Mouse (Mus musculus) forebrain, embryonic 13.5 days (tissue): ENCODE data around the gene Stard5. TPM values are rescaled to one million over a fixed set of nuclear protein-coding genes. Genes with fewer than 3 reads are reported as not detected.

ENCODE experiments used
- ATAC-seq: fragments of 200-750 bp; cut with Nextera tagmentation; 2 replicates; pipeline ENCODE4 v1.8.0; 2017
- H3K27ac ChIP-seq: fragments of 300-500 bp; sonication (generic); 2 replicates; pipeline ENCODE4 v1.5.1; 2015; ENCODE audit warnings: inconsistent platforms, mild to moderate bottlenecking, moderate library complexity
- H3K27me3 ChIP-seq: fragments of 300-500 bp; sonication (generic); 2 replicates; pipeline ENCODE4 v1.6.1; 2015; ENCODE audit warnings: mild to moderate bottlenecking, inconsistent platforms
- H3K36me3 ChIP-seq: fragments of 300-500 bp; sonication (generic); 2 replicates; pipeline ENCODE4 v1.6.1; 2015; ENCODE audit warnings: mild to moderate bottlenecking, inconsistent platforms; ENCODE audit not compliant: poor library complexity, severe bottlenecking
- H3K4me1 ChIP-seq: fragments of 300-500 bp; sonication (generic); 2 replicates; pipeline ENCODE4 v1.6.1; 2015; ENCODE audit warnings: inconsistent platforms
- H3K4me2 ChIP-seq: fragments of 300-500 bp; sonication (generic); 2 replicates; pipeline ENCODE4 v1.6.1; 2015; ENCODE audit warnings: inconsistent platforms, mild to moderate bottlenecking, moderate library complexity
- H3K4me3 ChIP-seq: fragments of 300-500 bp; sonication (generic); 2 replicates; pipeline ENCODE4 v1.5.1; 2015; ENCODE audit warnings: mild to moderate bottlenecking, inconsistent platforms
- H3K9ac ChIP-seq: fragments of 300-500 bp; sonication (generic); 2 replicates; pipeline ENCODE4 v1.6.1; 2015; ENCODE audit warnings: mild to moderate bottlenecking, inconsistent platforms
- H3K9me3 ChIP-seq: fragments of 300-500 bp; sonication (generic); replicated peaks from 2 replicates; pipeline ENCODE4 v1.6.1; 2016; ENCODE audit warnings: inconsistent platforms
- WGBS: fragments of 180-500 bp; shearing (Covaris S2); methylation state at CpG from one replicate; pipeline ENCODE4 v1.1.7; 2015; 5-methylcytosine and 5-hydroxymethylcytosine counted together
- polyA plus RNA-seq: library from polyadenylated mRNA; unstranded; fragments of >200 nt; fragmentation: Nextera tagmentation; extraction: Ambion mirVana; gene quantifications from 2 replicates; pipeline ENCODE4 v1.2.1, GENCODE M21; 2015

The Stard5 gene
- polyA plus RNA-seq, 1 experiment from 2014 or later: 7.5 TPM

DNA sequence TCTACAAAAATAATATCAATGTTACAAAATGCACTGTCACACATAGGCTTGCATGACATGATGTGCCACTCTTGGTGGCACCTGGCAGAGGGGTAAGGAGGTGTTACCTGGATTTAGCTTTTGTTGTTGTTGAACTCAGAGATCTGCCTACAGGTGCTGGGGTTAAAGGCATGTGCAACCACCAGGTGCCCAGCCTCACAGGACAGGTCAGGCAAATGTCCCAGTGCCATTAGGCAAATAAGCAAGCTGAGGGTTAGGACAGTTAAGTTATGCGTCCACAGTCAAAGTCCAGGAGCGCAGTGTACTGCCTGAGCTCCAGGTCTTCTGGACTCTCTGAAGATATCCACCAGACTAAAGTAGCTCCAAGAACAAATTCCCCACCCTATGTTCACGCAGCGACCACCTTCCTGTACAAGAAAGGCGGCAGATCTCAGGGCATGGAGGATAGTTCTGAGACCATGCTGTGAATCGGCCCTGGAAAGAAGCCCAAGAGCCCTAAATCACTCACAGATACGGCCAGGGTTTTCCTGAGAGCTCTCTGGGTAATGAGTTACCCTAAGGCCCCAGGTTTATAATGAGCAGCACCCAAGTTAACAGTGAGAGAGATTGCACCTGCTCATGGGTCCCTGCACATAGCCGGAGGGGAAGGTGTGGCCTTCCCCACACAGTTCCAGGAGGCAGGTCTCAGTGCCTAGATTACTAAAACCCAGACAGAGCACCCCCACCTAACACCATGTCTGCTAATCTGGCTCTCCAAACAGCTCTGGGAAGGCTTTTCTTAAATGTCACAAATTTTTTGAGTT lies 6.2 kb downstream of the Stard5 start:
- H3K36me3 ChIP-seq: peaks cover 14% of the 10 kb centered on the region; the same call in 1 of the 2 replicates
- H3K4me1 ChIP-seq: no peaks in the 10 kb centered on the region
- no peaks in the 10 kb centered on the region for H3K27me3 ChIP-seq
- no peak overlapping the region for H3K9ac ChIP-seq
- H3K9me3 ChIP-seq: no peaks in the 10 kb centered on the region
- no peak overlapping the region for H3K4me2 ChIP-seq
- WGBS: 89% methylated on average over 8 of the region's 8 CpGs
- no peak overlapping the region for H3K4me3 ChIP-seq
- no peak for ATAC-seq
- no peak overlapping the region for H3K27ac ChIP-seq

DNA sequence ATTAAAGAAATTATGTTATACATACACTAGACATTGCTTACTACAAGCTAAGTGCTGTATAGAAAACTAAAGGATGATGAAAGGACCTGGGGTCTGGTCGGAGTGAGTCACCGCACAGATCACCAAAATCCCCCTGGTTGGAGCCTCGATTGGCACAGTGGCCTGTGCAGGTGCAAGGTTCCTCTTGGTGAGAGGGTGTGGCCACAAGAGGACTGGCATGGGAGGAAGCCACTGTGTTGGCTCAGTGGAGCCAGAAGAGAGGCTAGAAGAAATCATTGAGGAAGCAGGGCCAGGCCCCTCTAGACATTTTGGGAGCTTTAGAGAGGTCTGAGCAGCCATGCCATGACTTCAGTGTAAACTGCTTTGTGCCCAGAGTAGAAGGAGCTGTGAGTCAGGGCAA lies 7.3 kb downstream of the Stard5 start:
- WGBS: 83% methylated on average over 3 of the region's 3 CpGs
- Histone ChIP-seq H3K36me3 (peaks cover 14% of the 10 kb centered on the region; the same call in 1 of the 2 replicates), H3K27me3 (no peaks in the 10 kb centered on the region), H3K9ac (no peak overlapping the region), H3K4me2 (no peak overlapping the region), H3K4me3 (no peak overlapping the region), H3K27ac (no peak overlapping the region), H3K9me3 (no peaks in the 10 kb centered on the region), H3K4me1 (no peaks in the 10 kb centered on the region)
- no peak for ATAC-seq

DNA sequence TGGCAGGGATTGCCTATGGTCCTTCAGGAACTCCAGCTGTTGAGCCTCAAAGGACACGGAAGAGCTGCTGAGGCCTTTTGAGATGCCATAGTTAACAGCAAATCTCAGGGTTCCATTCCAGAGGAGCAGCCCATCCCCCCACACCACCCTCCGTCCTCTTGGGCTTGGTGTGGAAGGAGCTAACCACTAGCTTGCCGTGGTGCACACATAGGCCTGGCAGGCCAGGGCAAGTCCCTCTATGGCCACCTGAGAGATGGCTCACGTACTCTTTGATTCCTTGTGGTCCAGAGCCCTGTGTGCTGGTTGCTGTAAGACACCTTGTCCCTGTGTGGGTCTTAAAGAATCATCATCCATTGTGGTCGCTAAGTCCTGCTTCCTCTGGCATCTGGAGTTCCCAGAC lies 8.8 kb downstream of the Stard5 start:
- H3K9me3 ChIP-seq: no peaks in the 10 kb centered on the region
- ATAC-seq: no peak
- peaks cover 14% of the 10 kb centered on the region; the same call in 1 of the 2 replicates for H3K36me3 ChIP-seq
- H3K4me2 ChIP-seq: no peak overlapping the region
- H3K27me3 ChIP-seq: no peaks in the 10 kb centered on the region
- H3K4me1 ChIP-seq: no peaks in the 10 kb centered on the region
- H3K9ac ChIP-seq: no peak overlapping the region
- WGBS: 89% methylated on average over 5 of the region's 5 CpGs
- no peak overlapping the region for H3K4me3 ChIP-seq
- H3K27ac ChIP-seq: no peak overlapping the region

DNA sequence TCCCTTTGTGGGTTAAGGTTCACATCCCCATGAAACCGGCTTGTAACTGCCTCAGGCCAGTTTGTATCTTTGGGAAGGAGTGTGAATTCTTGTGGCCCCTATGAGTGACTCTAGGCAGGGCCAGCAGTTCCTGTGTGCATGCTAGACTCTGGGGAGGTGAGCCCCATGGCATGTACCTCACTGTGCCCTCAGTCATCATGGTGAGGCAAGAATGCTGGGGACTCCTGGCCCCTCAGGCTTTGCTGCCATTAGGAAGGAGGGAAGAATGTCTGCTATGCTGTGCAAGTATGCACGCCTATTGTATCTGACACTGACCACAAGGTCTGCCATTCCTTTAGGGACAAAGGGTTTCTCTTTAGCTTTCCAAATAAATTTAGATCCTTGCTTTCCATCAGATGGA lies 9.4 kb downstream of the Stard5 start:
- no peak overlapping the region for H3K4me3 ChIP-seq
- H3K36me3 ChIP-seq: peaks cover 14% of the 10 kb centered on the region; the same call in 1 of the 2 replicates
- H3K27me3 ChIP-seq: no peaks in the 10 kb centered on the region
- no peak overlapping the region for H3K4me2 ChIP-seq
- 67% methylated on average over 2 of the region's 2 CpGs for WGBS
- ATAC-seq: no peak
- no peaks in the 10 kb centered on the region for H3K9me3 ChIP-seq
- no peaks in the 10 kb centered on the region for H3K4me1 ChIP-seq
- no peak overlapping the region for H3K27ac ChIP-seq
- H3K9ac ChIP-seq: no peak overlapping the region

DNA sequence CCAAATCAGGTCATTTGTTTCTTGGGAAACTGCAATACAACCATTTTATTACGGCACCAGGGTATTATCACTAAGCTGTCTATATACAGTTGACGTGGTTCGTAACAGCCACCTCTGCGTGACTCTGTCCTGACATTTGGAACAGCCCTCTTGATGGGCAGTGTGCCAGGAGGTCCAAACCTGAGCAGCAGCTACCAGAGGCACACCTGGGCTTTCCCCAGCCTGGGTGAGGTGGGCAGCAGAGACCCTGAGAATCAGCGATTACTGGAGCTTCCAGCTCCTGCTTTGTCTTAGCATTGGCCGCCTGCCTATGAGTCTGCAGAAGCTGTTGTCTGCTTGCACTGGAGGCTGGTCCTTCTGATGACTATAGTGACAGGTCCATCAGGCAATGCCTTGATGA lies 11.8 kb downstream of the Stard5 start:
- no peaks in the 10 kb centered on the region for H3K27me3 ChIP-seq
- WGBS: 92% methylated on average over 6 of the region's 6 CpGs
- no peak overlapping the region for H3K4me2 ChIP-seq
- no peak overlapping the region for H3K27ac ChIP-seq
- no peaks in the 10 kb centered on the region for H3K9me3 ChIP-seq
- no peak overlapping the region for H3K9ac ChIP-seq
- ATAC-seq: no peak
- H3K36me3 ChIP-seq: peaks cover 8% of the 10 kb centered on the region; the same call in 1 of the 2 replicates
- H3K4me1 ChIP-seq: no peaks in the 10 kb centered on the region
- no peak overlapping the region for H3K4me3 ChIP-seq

DNA sequence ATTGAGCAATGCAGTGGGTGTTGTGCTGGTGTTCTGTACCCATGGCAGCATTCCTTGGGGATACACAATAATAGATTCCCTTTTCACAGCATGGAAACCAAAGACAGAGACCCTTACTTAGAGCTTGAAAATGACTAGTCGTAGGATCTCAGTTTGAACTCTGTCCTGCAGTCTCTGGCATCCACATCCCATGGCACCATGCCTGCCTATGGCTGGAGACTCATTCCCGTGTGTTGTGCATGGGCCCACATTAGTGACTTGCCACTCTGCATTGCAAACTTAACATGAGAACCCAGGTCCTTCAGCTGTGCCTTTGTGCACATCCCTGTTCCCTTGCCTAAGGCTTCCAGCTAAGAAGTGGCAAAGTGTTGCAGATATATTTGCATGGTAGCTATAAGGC lies 13.0 kb downstream of the Stard5 start:
- 83% methylated on average over 2 of the region's 2 CpGs for WGBS
- no peak overlapping the region for H3K4me2 ChIP-seq
- H3K9ac ChIP-seq: no peak overlapping the region
- no peaks in the 10 kb centered on the region for H3K9me3 ChIP-seq
- H3K4me3 ChIP-seq: no peak overlapping the region
- H3K4me1 ChIP-seq: no peaks in the 10 kb centered on the region
- no peak for ATAC-seq
- H3K27me3 ChIP-seq: no peaks in the 10 kb centered on the region
- no peak overlapping the region for H3K27ac ChIP-seq
- H3K36me3 ChIP-seq: peaks cover 8% of the 10 kb centered on the region; the same call in 1 of the 2 replicates

DNA sequence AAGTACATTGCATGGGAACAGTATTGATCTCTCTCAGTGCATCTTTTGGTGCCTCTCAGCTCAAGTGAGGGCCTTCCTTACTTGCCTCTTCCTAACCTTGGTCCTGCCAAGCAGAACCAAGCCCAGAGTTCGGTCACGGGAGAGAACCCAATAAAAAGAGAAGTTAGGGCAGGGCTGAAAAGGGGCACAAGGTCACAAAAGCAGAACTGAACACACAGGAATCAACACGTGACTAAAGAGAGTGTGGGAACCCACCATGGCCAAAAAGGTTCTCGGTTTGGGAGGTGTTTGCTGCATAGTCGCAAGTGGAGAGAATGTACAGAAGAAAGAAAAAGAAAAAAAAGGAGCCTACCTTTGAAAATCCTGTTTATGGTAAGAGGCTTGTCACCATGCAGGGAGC lies 13.7 kb downstream of the Stard5 start:
- no peak overlapping the region for H3K9ac ChIP-seq
- H3K4me3 ChIP-seq: no peak overlapping the region
- no peaks in the 10 kb centered on the region for H3K4me1 ChIP-seq
- WGBS: 86% methylated on average over 5 of the region's 5 CpGs
- peaks cover 2% of the 10 kb centered on the region; the same call in 1 of the 2 replicates for H3K36me3 ChIP-seq
- H3K27ac ChIP-seq: no peak overlapping the region
- ATAC-seq: no peak
- H3K4me2 ChIP-seq: no peak overlapping the region
- no peaks in the 10 kb centered on the region for H3K9me3 ChIP-seq
- H3K27me3 ChIP-seq: no peaks in the 10 kb centered on the region

DNA sequence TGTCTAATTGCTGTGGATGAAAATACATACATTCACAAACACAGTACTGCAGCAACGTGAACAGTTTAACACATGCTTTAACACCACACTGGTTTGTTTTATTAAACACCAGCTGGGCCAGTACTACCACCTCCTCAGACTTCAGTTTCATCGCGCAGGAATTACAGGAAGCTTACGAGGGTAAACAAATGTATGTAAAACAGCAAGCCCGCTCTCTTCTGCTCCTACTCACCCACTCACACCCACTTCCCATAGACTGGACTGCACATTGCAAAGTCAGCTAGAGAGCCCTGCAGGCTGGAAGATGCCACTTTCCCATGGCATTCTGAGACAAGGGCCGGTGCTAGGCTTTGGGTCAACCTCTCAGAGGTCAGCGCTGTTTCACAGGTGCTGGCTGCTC lies 17.0 kb downstream of the Stard5 start:
- H3K27ac ChIP-seq: no peak overlapping the region
- H3K4me2 ChIP-seq: no peak overlapping the region
- no peak for ATAC-seq
- H3K27me3 ChIP-seq: no peaks in the 10 kb centered on the region
- no peak overlapping the region for H3K4me3 ChIP-seq
- H3K9me3 ChIP-seq: no peaks in the 10 kb centered on the region
- H3K4me1 ChIP-seq: no peaks in the 10 kb centered on the region
- no peaks in the 10 kb centered on the region for H3K36me3 ChIP-seq
- no peak overlapping the region for H3K9ac ChIP-seq
- WGBS: 81% methylated on average over 7 of the region's 7 CpGs

DNA sequence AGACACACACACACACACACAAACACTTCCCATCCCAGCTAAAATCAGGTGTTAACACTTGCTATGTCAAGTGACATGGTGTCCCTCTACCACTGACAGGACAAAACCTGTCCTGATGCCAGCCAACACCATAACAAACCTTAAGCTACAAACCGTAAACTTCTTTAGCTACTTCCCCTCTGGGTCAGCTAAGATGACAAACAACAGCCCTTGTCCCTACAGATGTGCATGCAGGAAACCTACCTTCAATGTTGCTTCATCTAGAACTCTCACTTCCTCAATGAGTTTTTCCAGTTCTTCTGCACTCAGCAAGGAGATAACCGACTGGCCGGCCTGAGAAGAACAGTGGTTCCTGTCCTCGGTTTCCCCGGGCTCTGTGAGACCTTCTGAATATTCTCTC lies 18.9 kb downstream of the Stard5 start:
- 96% methylated on average over 5 of the region's 5 CpGs for WGBS
- H3K9me3 ChIP-seq: no peaks in the 10 kb centered on the region

DNA sequence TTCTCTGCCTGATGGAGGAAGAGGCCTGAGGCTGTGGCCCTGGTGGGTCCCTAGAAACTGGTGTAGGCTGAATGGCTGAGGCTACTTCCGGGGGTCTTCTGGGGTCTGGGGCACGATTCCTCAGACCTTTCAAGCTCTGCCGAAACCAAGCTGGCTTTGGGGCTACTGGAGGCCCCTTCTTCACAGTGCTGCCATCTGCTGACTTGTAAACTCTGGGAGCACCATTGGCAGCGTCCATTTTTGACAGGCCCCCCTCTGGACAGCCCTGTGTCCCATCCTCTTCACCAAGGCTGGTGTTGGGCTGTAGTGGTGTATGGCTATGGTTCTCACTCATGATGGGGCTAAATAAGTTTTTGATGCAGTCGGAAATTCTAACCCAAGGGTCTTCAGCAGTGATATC lies 20.7 kb downstream of the Stard5 start:
- Histone ChIP-seq H3K4me1 (no peaks in the 10 kb centered on the region), H3K36me3 (no peaks in the 10 kb centered on the region), H3K4me3 (no peak overlapping the region), H3K27me3 (no peaks in the 10 kb centered on the region), H3K4me2 (no peak overlapping the region), H3K9ac (no peak overlapping the region), H3K9me3 (no peaks in the 10 kb centered on the region), H3K27ac (no peak overlapping the region)
- ATAC-seq: no peak
- 79% methylated on average over 5 of the region's 5 CpGs for WGBS

More for the DNA sequence above, 18.9 kb downstream of the Stard5 start:
- H3K9ac ChIP-seq: no peak overlapping the region
- no peaks in the 10 kb centered on the region for H3K4me1 ChIP-seq
- no peak overlapping the region for H3K4me3 ChIP-seq
- no peaks in the 10 kb centered on the region for H3K36me3 ChIP-seq
- no peak overlapping the region for H3K4me2 ChIP-seq
- ATAC-seq: no peak
- H3K27ac ChIP-seq: no peak overlapping the region
- H3K27me3 ChIP-seq: no peaks in the 10 kb centered on the region

DNA sequence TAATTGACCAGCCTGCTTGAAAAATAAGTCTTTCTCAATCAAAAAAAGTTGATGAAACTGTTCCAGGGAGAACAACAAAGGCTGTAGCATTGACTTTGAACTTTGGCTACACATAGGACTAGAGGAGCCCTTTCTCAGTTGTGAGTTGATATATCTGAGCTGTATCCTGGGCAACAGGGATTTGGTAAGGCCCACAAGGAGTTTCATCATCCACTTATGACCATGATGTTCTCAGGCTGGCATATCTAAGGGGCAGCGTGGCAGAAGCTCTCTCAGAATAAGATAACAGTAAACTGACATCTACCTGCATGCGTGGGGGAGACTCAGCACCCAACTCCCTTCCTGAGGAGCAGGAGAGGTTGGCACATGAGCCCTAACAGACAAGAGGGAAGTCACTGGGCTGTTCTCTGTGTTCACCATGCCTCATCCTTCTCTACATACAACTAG lies 21.9 kb downstream of the Stard5 start:
- WGBS: 87% methylated on average over 2 of the region's 2 CpGs
- no peak overlapping the region for H3K9ac ChIP-seq
- no peak overlapping the region for H3K4me2 ChIP-seq
- no peak overlapping the region for H3K4me3 ChIP-seq
- no peaks in the 10 kb centered on the region for H3K27me3 ChIP-seq
- no peaks in the 10 kb centered on the region for H3K4me1 ChIP-seq
- H3K36me3 ChIP-seq: no peaks in the 10 kb centered on the region
- H3K9me3 ChIP-seq: no peaks in the 10 kb centered on the region
- ATAC-seq: no peak
- no peak overlapping the region for H3K27ac ChIP-seq

DNA sequence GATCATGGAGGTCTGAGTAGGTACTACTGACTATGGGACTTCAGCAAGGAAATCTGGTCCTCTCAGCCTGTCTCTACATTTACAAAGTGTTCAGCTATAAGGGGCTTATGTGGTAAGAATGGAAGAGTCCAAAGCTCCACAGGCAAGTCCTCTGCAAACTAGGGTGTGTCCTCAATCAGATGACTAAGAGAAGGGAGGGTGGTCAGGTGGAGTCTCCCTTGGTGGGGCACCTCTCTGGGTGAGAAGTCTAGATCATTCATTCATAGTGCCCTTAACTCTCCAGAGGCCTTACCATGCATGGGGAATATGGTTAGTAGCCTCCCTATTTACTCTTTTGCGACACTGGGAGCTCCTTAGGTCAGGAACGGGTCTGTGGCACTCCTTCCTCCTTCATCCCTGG lies 22.4 kb downstream of the Stard5 start:
- H3K9me3 ChIP-seq: no peaks in the 10 kb centered on the region
- no peaks in the 10 kb centered on the region for H3K27me3 ChIP-seq
- H3K36me3 ChIP-seq: no peaks in the 10 kb centered on the region
- no peak overlapping the region for H3K27ac ChIP-seq
- ATAC-seq: no peak
- H3K4me3 ChIP-seq: no peak overlapping the region
- H3K9ac ChIP-seq: no peak overlapping the region
- no peaks in the 10 kb centered on the region for H3K4me1 ChIP-seq
- WGBS: 88% methylated on average over 2 of the region's 2 CpGs
- H3K4me2 ChIP-seq: no peak overlapping the region
